Mouse (Mus musculus) heart, embryonic 11.5 days (tissue): ENCODE measurements at regions not wholly inside any gene's neighbourhood (a gene's known extent, or its start where the extent isn't known, plus 50 kb on each side); places are given as distances from the start of the nearest gene placed in this dataset.

ENCODE experiments used
- ATAC-seq: fragments of 200-750 bp; cut with Nextera tagmentation; replicated peaks from 2 replicates; pipeline ENCODE4 v1.8.0; 2017; ENCODE audit warnings: moderate library complexity; ENCODE audit not compliant: insufficient number of reproducible peaks, low FRiP score, low TSS enrichment
- H3K27ac ChIP-seq: fragments of 300-500 bp; sonication (generic); 2 replicates; pipeline ENCODE4 v1.5.1; 2014; ENCODE audit warnings: mild to moderate bottlenecking, low read depth, low read length
- H3K27me3 ChIP-seq: fragments of 300-500 bp; sonication (generic); 2 replicates; pipeline ENCODE4 v1.6.1; 2014; ENCODE audit warnings: mild to moderate bottlenecking, low read length, mixed read lengths; ENCODE audit not compliant: control insufficient read depth, insufficient read depth
- H3K36me3 ChIP-seq: fragments of 300-500 bp; sonication (generic); 2 replicates; pipeline ENCODE4 v1.6.1; 2014; ENCODE audit warnings: mild to moderate bottlenecking, low read length, moderate library complexity, mixed read lengths; ENCODE audit not compliant: control insufficient read depth, insufficient read depth
- H3K4me1 ChIP-seq: fragments of 300-500 bp; sonication (generic); 2 replicates; pipeline ENCODE4 v1.6.1; 2014; ENCODE audit warnings: low read length; ENCODE audit not compliant: control insufficient read depth, insufficient read depth
- H3K4me2 ChIP-seq: fragments of 300-500 bp; sonication (generic); 2 replicates; pipeline ENCODE4 v1.6.1; 2014; ENCODE audit warnings: mild to moderate bottlenecking, moderate library complexity
- H3K4me3 ChIP-seq: fragments of 300-500 bp; sonication (generic); 2 replicates; pipeline ENCODE4 v1.5.1; 2014; ENCODE audit warnings: low read depth, low read length
- H3K9ac ChIP-seq: fragments of 300-500 bp; sonication (generic); 2 replicates; pipeline ENCODE4 v1.6.1; 2014; ENCODE audit warnings: mild to moderate bottlenecking, low read depth, low read length, moderate library complexity
- H3K9me3 ChIP-seq: fragments of 300-500 bp; sonication (generic); replicated peaks from 2 replicates; pipeline ENCODE4 v1.6.1; 2016; ENCODE audit warnings: low read length; ENCODE audit not compliant: control insufficient read depth
- WGBS: fragments of 180-500 bp; shearing (Covaris S2); extraction: QIAGEN DNeasy Blood & Tissue Kit; methylation state at CpG from one replicate; pipeline ENCODE4 v1.1.7; 2014; ENCODE audit not compliant: insufficient replicate concordance; 5-methylcytosine and 5-hydroxymethylcytosine counted together

GRCm38 (mm10) chr11:45296772-45297171 lies 555.1 kb upstream of the Clint1 start:
- no peaks in the 10 kb centered on the region for H3K36me3 ChIP-seq
- H3K4me2 ChIP-seq = no peak overlapping the region
- H3K27me3 ChIP-seq = no peaks in the 10 kb centered on the region
- H3K4me1 ChIP-seq = no peaks in the 10 kb centered on the region
- H3K9ac ChIP-seq = no peak overlapping the region
- no peak overlapping the region for H3K4me3 ChIP-seq
- 67% methylated on average over 2 of the region's 2 CpGs for whole genome bisulfite sequencing
- no peaks in the 10 kb centered on the region for H3K9me3 ChIP-seq
- ATAC-seq = no peak
- no peak overlapping the region for H3K27ac ChIP-seq

- Histone ChIP-seq H3K36me3 (no peaks in the 10 kb centered on the region), H3K27ac (no peak overlapping the region), H3K9ac (no peak overlapping the region), H3K4me3 (no peak overlapping the region), H3K9me3 (no peaks in the 10 kb centered on the region), H3K4me1 (no peaks in the 10 kb centered on the region), H3K27me3 (no peaks in the 10 kb centered on the region), H3K4me2 (no peak overlapping the region)
- WGBS = 78% methylated on average over 6 of the region's 6 CpGs
- ATAC-seq = no peak
These were observed 539.9 kb upstream of the Clint1 start for GRCm38 (mm10) chr11:45311934-45312333.

- no peak overlapping the region for H3K27ac ChIP-seq
- 75% methylated on average over 5 of the region's 5 CpGs for WGBS
- no peaks in the 10 kb centered on the region for H3K9me3 ChIP-seq
- no peaks in the 10 kb centered on the region for H3K4me1 ChIP-seq
- H3K27me3 ChIP-seq = no peaks in the 10 kb centered on the region
- H3K36me3 ChIP-seq = no peaks in the 10 kb centered on the region
- no peak for ATAC-seq
- H3K4me3 ChIP-seq = no peak overlapping the region
- H3K4me2 ChIP-seq = no peak overlapping the region
- no peak overlapping the region for H3K9ac ChIP-seq
These were observed 528.1 kb upstream of the Clint1 start for GRCm38 (mm10) chr11:45323766-45324165.

GRCm38 (mm10) chr11:45330319-45330718 lies 521.5 kb upstream of the Clint1 start:
- no peaks in the 10 kb centered on the region for H3K9me3 ChIP-seq
- H3K9ac ChIP-seq = no peak overlapping the region
- WGBS = 68% methylated on average over 2 of the region's 2 CpGs
- no peak overlapping the region for H3K27ac ChIP-seq
- H3K27me3 ChIP-seq = no peaks in the 10 kb centered on the region
- no peak overlapping the region for H3K4me3 ChIP-seq
- no peaks in the 10 kb centered on the region for H3K36me3 ChIP-seq
- H3K4me2 ChIP-seq = no peak overlapping the region
- no peak for ATAC-seq
- H3K4me1 ChIP-seq = no peaks in the 10 kb centered on the region

GRCm38 (mm10) chr11:45333756-45334155 lies 518.1 kb upstream of the Clint1 start:
- Histone ChIP-seq H3K9me3 (no peaks in the 10 kb centered on the region), H3K9ac (no peak overlapping the region), H3K27ac (no peak overlapping the region), H3K4me2 (no peak overlapping the region), H3K36me3 (no peaks in the 10 kb centered on the region), H3K4me1 (no peaks in the 10 kb centered on the region), H3K27me3 (no peaks in the 10 kb centered on the region), H3K4me3 (no peak overlapping the region)
- no peak for ATAC-seq
- WGBS = 57% methylated on average over 3 of the region's 3 CpGs

- no peaks in the 10 kb centered on the region for H3K36me3 ChIP-seq
- H3K4me3 ChIP-seq = no peak overlapping the region
- H3K27me3 ChIP-seq = no peaks in the 10 kb centered on the region
- H3K9ac ChIP-seq = no peak overlapping the region
- H3K4me2 ChIP-seq = no peak overlapping the region
- no peaks in the 10 kb centered on the region for H3K4me1 ChIP-seq
- H3K27ac ChIP-seq = no peak overlapping the region
- no peaks in the 10 kb centered on the region for H3K9me3 ChIP-seq
- ATAC-seq = no peak
These were observed 502.5 kb upstream of the Clint1 start for GRCm38 (mm10) chr11:45349331-45349730.

GRCm38 (mm10) chr11:45365343-45365742 lies 486.5 kb upstream of the Clint1 start:
- no peak for ATAC-seq
- Histone ChIP-seq H3K9me3 (no peaks in the 10 kb centered on the region), H3K36me3 (no peaks in the 10 kb centered on the region), H3K4me1 (no peaks in the 10 kb centered on the region), H3K4me2 (no peak overlapping the region), H3K27me3 (no peaks in the 10 kb centered on the region), H3K27ac (no peak overlapping the region), H3K9ac (no peak overlapping the region), H3K4me3 (no peak overlapping the region)
- WGBS = 87% methylated on average over 3 of the region's 3 CpGs

GRCm38 (mm10) chr11:45389243-45390146 lies 462.4 kb upstream of the Clint1 start:
- 65% methylated on average over 11 of the region's 11 CpGs for WGBS
- ATAC-seq = no peak
- H3K4me2 ChIP-seq = no peak overlapping the region

GRCm38 (mm10) chr11:45396009-45396408 lies 455.8 kb upstream of the Clint1 start:
- Histone ChIP-seq H3K36me3 (no peaks in the 10 kb centered on the region), H3K4me1 (no peaks in the 10 kb centered on the region), H3K27me3 (no peaks in the 10 kb centered on the region), H3K4me2 (no peak overlapping the region), H3K27ac (no peak overlapping the region), H3K9me3 (no peaks in the 10 kb centered on the region), H3K4me3 (no peak overlapping the region), H3K9ac (no peak overlapping the region)
- 0 out of 2 replicates have a peak, but pooled peaks have one; percentile 49 for ATAC-seq
- 45% methylated on average over 3 of the region's 3 CpGs for WGBS

More at GRCm38 (mm10) chr11:45389243-45390146, 462.4 kb upstream of the Clint1 start:
- no peaks in the 10 kb centered on the region for H3K4me1 ChIP-seq
- H3K4me3 ChIP-seq = no peak overlapping the region
- H3K27me3 ChIP-seq = no peaks in the 10 kb centered on the region
- H3K9ac ChIP-seq = no peak overlapping the region
- no peaks in the 10 kb centered on the region for H3K9me3 ChIP-seq
- no peak overlapping the region for H3K27ac ChIP-seq
- H3K36me3 ChIP-seq = no peaks in the 10 kb centered on the region
